Mouse (Mus musculus) adrenal gland, adult (tissue): ENCODE results near the gene Sept7.

Experiments
- DNase-seq, 2 experiments: peaks; one replicate each; pipeline ENCODE4 v3.0.0; 2022 to 2023; ENCODE audit warnings: low spot score in 1 of 2; ENCODE audit not compliant: inconsistent age in 2 of 2

Sept7 gene

GRCm38 (mm10) chr9:25357589-25357988, 105.3 kb downstream of the Sept7 start:
- no peak for DNase-seq

GRCm38 (mm10) chr9:25358018-25358417, 105.8 kb downstream of the Sept7 start:
- DNase-seq, result no peak
